ENCODE assay signal across 8 mouse cellular contexts in genomic region chr10:80931695-80932094, GRCm38 (mm10). TPM values are rescaled to one million over a fixed set of nuclear protein-coding genes. Genes with fewer than 3 reads are reported as not detected.
DNase-seq lines count a peak whose midpoint lies in the region; ATAC-seq and TF ChIP-seq lines count a peak whose summit lies in the region.

No protein-coding gene starts in this region.

- peak overlapping the region; percentile 62 for H3K9ac ChIP-seq in lung, embryonic 15.5 days
- H3K9ac ChIP-seq in hindbrain, postnatal 0 days (replicated peaks; ENCODE audit: low read length), result no peak overlapping the region
- no peak overlapping the region for H3K9ac ChIP-seq in neural tube, embryonic 13.5 days

- no peaks in the 10 kb centered on the region for H3K36me3 ChIP-seq in lung, embryonic 15.5 days
- H3K36me3 ChIP-seq in hindbrain, postnatal 0 days (ENCODE audit: insufficient read depth, low read length), result no peaks in the 10 kb centered on the region
- H3K36me3 ChIP-seq in neural tube, embryonic 13.5 days, result no peaks in the 10 kb centered on the region

- ATAC-seq in lung, embryonic 15.5 days (ENCODE audit: borderline replicate concordance, extremely low read depth, low FRiP score, low TSS enrichment), result no peak
- no peak for ATAC-seq in hindbrain, postnatal 0 days
- no peak for ATAC-seq in neural tube, embryonic 13.5 days (ENCODE audit: low read depth)

- no peaks in the 10 kb centered on the region for H3K9me3 ChIP-seq in lung, embryonic 15.5 days
- H3K9me3 ChIP-seq in hindbrain, postnatal 0 days (ENCODE audit: low read length), result no peaks in the 10 kb centered on the region
- no peaks in the 10 kb centered on the region for H3K9me3 ChIP-seq in neural tube, embryonic 13.5 days

- H3K4me1 ChIP-seq in lung, embryonic 15.5 days, result peaks cover 61% of the 10 kb centered on the region
- peaks cover 21% of the 10 kb centered on the region for H3K4me1 ChIP-seq in hindbrain, postnatal 0 days (ENCODE audit: insufficient read depth, low read length)
- peaks cover 71% of the 10 kb centered on the region for H3K4me1 ChIP-seq in neural tube, embryonic 13.5 days (replicated peaks)

- DNase-seq in adrenal gland, postnatal 14 days, result peak; percentile 14
- DNase-seq in adrenal gland, postnatal 4 days (ENCODE audit: low spot score in 2 of 2), result no peak
- DNase-seq in lung, postnatal 10 days, result no peak
- no peak for DNase-seq in hindbrain, postnatal 0 days (ENCODE audit: low spot score)
- DNase-seq in adrenal gland, postnatal 10 days, result no peak
- no peak for DNase-seq in layer of hippocampus, adult 18-20 months (ENCODE audit: low spot score in 2 of 2)

- H3K27me3 ChIP-seq in lung, embryonic 15.5 days, result peaks cover 30% of the 10 kb centered on the region
- H3K27me3 ChIP-seq in hindbrain, postnatal 0 days (ENCODE audit: insufficient read depth, low read length), result peaks cover 11% of the 10 kb centered on the region; the same call in 1 of the 2 replicates
- H3K27me3 ChIP-seq in neural tube, embryonic 13.5 days, result peaks cover 63% of the 10 kb centered on the region

- no peak for TF ChIP-seq CTCF in hindbrain, postnatal 0 days (IDR thresholded peaks at IDR 0.05; ENCODE audit: low read depth)

- H3K4me2 ChIP-seq in lung, embryonic 15.5 days, result peak overlapping the region; percentile 80
- H3K4me2 ChIP-seq in hindbrain, postnatal 0 days (ENCODE audit: low read depth, low read length), result peak overlapping the region; percentile 93
- peak overlapping the region; percentile 83 for H3K4me2 ChIP-seq in neural tube, embryonic 13.5 days

- 2% methylated on average over 26 of the region's 26 CpGs for WGBS in lung, embryonic 15.5 days
- under 1% methylated on average over 26 of the region's 26 CpGs for WGBS in hindbrain, postnatal 0 days
- WGBS in neural tube, embryonic 13.5 days, result under 1% methylated on average over 26 of the region's 26 CpGs

- no peak overlapping the region for H3K27ac ChIP-seq in lung, embryonic 15.5 days
- no peak overlapping the region for H3K27ac ChIP-seq in hindbrain, postnatal 0 days
- H3K27ac ChIP-seq in neural tube, embryonic 13.5 days (replicated peaks), result no peak overlapping the region

- H3K4me3 ChIP-seq in lung, embryonic 15.5 days, result peak overlapping the region; percentile 59
- H3K4me3 ChIP-seq in hindbrain, postnatal 0 days (ENCODE audit: low read length), result 0 out of 2 replicates have a peak overlapping the region, but pooled peaks have one; percentile 12
- peak overlapping the region; percentile 46 for H3K4me3 ChIP-seq in neural tube, embryonic 13.5 days

RNA-seq across cellular contexts. Expression of gene Gadd45b, which starts 1.8 kb away (rescaled TPM):
- total RNA-seq in adrenal gland, postnatal 14 days (2021), result 29.8 and 91.3 TPM in 2 replicates
- total RNA-seq in adrenal gland, postnatal 4 days (2021), result 10 to 100 TPM; 10.9 to 11.1 TPM
- polyA plus RNA-seq in lung, embryonic 15.5 days (2015; fragmentation: Nextera tagmentation; extraction: Ambion mirVana), result 42.7 and 42.9 TPM in 2 replicates
- 4.4 and 8.2 TPM in 2 replicates for total RNA-seq in hindbrain, postnatal 0 days (2014; rRNA removed)
- polyA plus RNA-seq in hindbrain, postnatal 0 days (2015; fragmentation: Nextera tagmentation; extraction: Ambion mirVana), result 7.5 and 8.6 TPM in 2 replicates
- polyA plus RNA-seq in neural tube, embryonic 13.5 days (2015; fragmentation: Nextera tagmentation; extraction: Ambion mirVana), result 8.8 and 9.0 TPM in 2 replicates
- total RNA-seq in adrenal gland, postnatal 10 days (2021), result 10 to 100 TPM; 11.7 to 44.5 TPM
- 10 to 100 TPM; 24.9 to 28.1 TPM for total RNA-seq in layer of hippocampus, adult 18-20 months (2021)

RNA-seq across cellular contexts. Expression of gene Lmnb2, which starts 13.7 kb away (rescaled TPM):
- 14.9 and 15.8 TPM in 2 replicates for total RNA-seq in adrenal gland, postnatal 14 days (2021)
- total RNA-seq in adrenal gland, postnatal 4 days (2021), result 10 to 100 TPM; 18.5 to 23.1 TPM
- polyA plus RNA-seq in lung, embryonic 15.5 days (2015; fragmentation: Nextera tagmentation; extraction: Ambion mirVana), result 55.8 and 60.4 TPM in 2 replicates
- total RNA-seq in hindbrain, postnatal 0 days (2014; rRNA removed), result 42.3 and 43.2 TPM in 2 replicates
- 24.8 and 25.6 TPM in 2 replicates for polyA plus RNA-seq in hindbrain, postnatal 0 days (2015; fragmentation: Nextera tagmentation; extraction: Ambion mirVana)
- polyA plus RNA-seq in neural tube, embryonic 13.5 days (2015; fragmentation: Nextera tagmentation; extraction: Ambion mirVana), result 38.3 and 41.6 TPM in 2 replicates
- total RNA-seq in adrenal gland, postnatal 10 days (2021), result 10 to 100 TPM; 14.5 to 16.5 TPM
- total RNA-seq in layer of hippocampus, adult 18-20 months (2021), result 10 to 100 TPM; 19.5 to 22.3 TPM

RNA-seq across cellular contexts. Expression of gene Timm13, which starts 30.9 kb away (rescaled TPM):
- total RNA-seq in adrenal gland, postnatal 14 days (2021), result 252 and 257 TPM in 2 replicates
- total RNA-seq in adrenal gland, postnatal 4 days (2021), result 100 to 1,000 TPM; 162 to 179 TPM
- polyA plus RNA-seq in lung, embryonic 15.5 days (2015; fragmentation: Nextera tagmentation; extraction: Ambion mirVana), result 305 and 307 TPM in 2 replicates
- 150 and 155 TPM in 2 replicates for total RNA-seq in hindbrain, postnatal 0 days (2014; rRNA removed)
- 366 and 369 TPM in 2 replicates for polyA plus RNA-seq in hindbrain, postnatal 0 days (2015; fragmentation: Nextera tagmentation; extraction: Ambion mirVana)
- 328 and 331 TPM in 2 replicates for polyA plus RNA-seq in neural tube, embryonic 13.5 days (2015; fragmentation: Nextera tagmentation; extraction: Ambion mirVana)
- 100 to 1,000 TPM; 271 to 285 TPM for total RNA-seq in adrenal gland, postnatal 10 days (2021)
- total RNA-seq in layer of hippocampus, adult 18-20 months (2021), result 100 to 1,000 TPM; 136 to 144 TPM
